ENCODE assay signal across 8 mouse cellular contexts in genomic region chr14:76555263-76556030, GRCm38 (mm10). TPM values are rescaled to one million over a fixed set of nuclear protein-coding genes. Genes with fewer than 3 reads are reported as not detected.
DNase-seq lines count a peak whose midpoint lies in the region; ATAC-seq and TF ChIP-seq lines count a peak whose summit lies in the region.

No protein-coding gene starts in this region.

- TF ChIP-seq POLR2A in spleen, adult 2 months (IDR thresholded peaks at IDR 0.05; ENCODE audit: low read depth, low read length): no peak

- no peaks in the 10 kb centered on the region for H3K36me3 ChIP-seq in spleen, adult 2 months (ENCODE audit: control insufficient read depth, insufficient read depth, low read length)
- H3K36me3 ChIP-seq in limb, embryonic 10.5 days: no peaks in the 10 kb centered on the region
- no peaks in the 10 kb centered on the region for H3K36me3 ChIP-seq in stomach, postnatal 0 days (ENCODE audit: control insufficient read depth, insufficient read depth, low read length)

- peak overlapping the region; percentile 95 for H3K4me2 ChIP-seq in stomach, postnatal 0 days (replicated peaks; ENCODE audit: low read depth)

- no peak overlapping the region for H3K27ac ChIP-seq in spleen, adult 2 months (ENCODE audit: insufficient read depth, low read length)
- peak overlapping the region; percentile 95 for H3K27ac ChIP-seq in limb, embryonic 10.5 days
- peak overlapping the region; percentile 67; the same call in 1 of the 2 replicates for H3K27ac ChIP-seq in stomach, postnatal 0 days (replicated peaks)

- no peaks in the 10 kb centered on the region for H3K9me3 ChIP-seq in limb, embryonic 10.5 days (replicated peaks)
- H3K9me3 ChIP-seq in stomach, postnatal 0 days (ENCODE audit: control insufficient read depth, low read length): no peaks in the 10 kb centered on the region

- H3K4me1 ChIP-seq in spleen, adult 2 months (ENCODE audit: control insufficient read depth, insufficient read depth, insufficient read length): peaks cover 6% of the 10 kb centered on the region
- peaks cover 41% of the 10 kb centered on the region for H3K4me1 ChIP-seq in limb, embryonic 10.5 days
- H3K4me1 ChIP-seq in stomach, postnatal 0 days (replicated peaks; ENCODE audit: control insufficient read depth, insufficient read depth): no peaks in the 10 kb centered on the region; the same call in none of the 2 replicates

- no peak for ATAC-seq in stomach, postnatal 0 days (ENCODE audit: low FRiP score, low TSS enrichment)

- 0 out of 2 replicates have a peak overlapping the region, but pooled peaks have one; percentile 59 for H3K4me3 ChIP-seq in spleen, adult 2 months (ENCODE audit: extremely low read depth, insufficient read depth, insufficient read length)
- peak overlapping the region; percentile 77 for H3K4me3 ChIP-seq in limb, embryonic 10.5 days
- H3K4me3 ChIP-seq in stomach, postnatal 0 days (ENCODE audit: low read depth, low read length): peak overlapping the region; percentile 60

- WGBS in spleen, adult 2 months: 83% methylated on average over 18 of the region's 18 CpGs
- WGBS in limb, embryonic 10.5 days: 46% methylated on average over 18 of the region's 18 CpGs
- 42% methylated on average over 18 of the region's 18 CpGs for WGBS in stomach, postnatal 0 days

- peaks cover 4% of the 10 kb centered on the region; the same call in 1 of the 2 replicates for H3K27me3 ChIP-seq in spleen, adult 2 months (ENCODE audit: control insufficient read depth, insufficient read depth, low read length)
- 0 out of 2 replicates have a peak, but pooled peaks cover 10% of the 10 kb centered on the region for H3K27me3 ChIP-seq in limb, embryonic 10.5 days (ENCODE audit: low read depth, poor library complexity, severe bottlenecking)
- no peaks in the 10 kb centered on the region for H3K27me3 ChIP-seq in stomach, postnatal 0 days (ENCODE audit: control insufficient read depth, insufficient read depth, low read length)

- no peak for TF ChIP-seq CTCF in spleen, adult 2 months (IDR thresholded peaks at IDR 0.05; ENCODE audit: extremely low read depth, insufficient read depth, insufficient read length, insufficient replicate concordance)
- TF ChIP-seq CTCF in stomach, postnatal 0 days (IDR thresholded peaks at IDR 0.05; ENCODE audit: low read depth): no peak

- H3K9ac ChIP-seq in stomach, postnatal 0 days (ENCODE audit: low read length): peak overlapping the region; percentile 72

- TF ChIP-seq EP300 in stomach, postnatal 0 days (optimal IDR thresholded peaks at IDR 0.05): no peak

- DNase-seq in embryo, embryonic 10 days (ENCODE audit: low spot score): peak; percentile 13
- DNase-seq in embryo, embryonic 9.5 days (ENCODE audit: extremely low spot score): no peak
- DNase-seq in spleen, adult 2 months (ENCODE audit: low read depth in 1 of 2, low spot score in 2 of 2): no peak
- no peak for DNase-seq in spleen, adult 18-20 months
- DNase-seq in limb, embryonic 10.5 days (ENCODE audit: low spot score): peak; percentile 50
- DNase-seq in stomach, postnatal 0 days (ENCODE audit: low spot score): no peak
- no peak for DNase-seq in ovary, adult 18-20 months (ENCODE audit: low spot score)
- no peak for DNase-seq in adrenal gland, postnatal 36 days

RNA-seq across cellular contexts. Expression of gene Serp2, which starts 1.2 kb away (rescaled TPM):
- polyA plus RNA-seq in spleen, adult 2 months (2012; rRNA removed): 4.2 and 6.1 TPM in 2 replicates
- 17.2 and 17.3 TPM in 2 replicates for polyA plus RNA-seq in limb, embryonic 10.5 days (2016; fragmentation: Nextera tagmentation; extraction: Ambion mirVana)
- polyA plus RNA-seq in stomach, postnatal 0 days (2015; fragmentation: Nextera tagmentation; extraction: Ambion mirVana): 7.4 and 8.0 TPM in 2 replicates
- total RNA-seq in adrenal gland, postnatal 36 days (2021): 1 to 10 TPM; 4.2 to 6.4 TPM

Comparison
In these comparisons a context has a peak if more than half of its experiments do, and no peak if none do; other contexts are left out.
1. DNase-seq: peak in embryo, embryonic 10 days (single experiment) and limb, embryonic 10.5 days (single experiment); none in embryo, embryonic 9.5 days (single experiment), spleen, adult 2 months (0 of 2), spleen, adult 18-20 months (0 of 2), stomach, postnatal 0 days (single experiment), ovary, adult 18-20 months (single experiment) and adrenal gland, postnatal 36 days (0 of 2).
2. Peak in every context shown above with its lines, with median percentiles within 50 percentile points of each other: H3K4me3 ChIP-seq.